Mouse (Mus musculus): Measurements from ENCODE around the gene Gm2174. TPM values are rescaled to one million over a fixed set of nuclear protein-coding genes. Genes with fewer than 3 reads are reported as not detected.

Gene Gm2174
- total RNA-seq (2017), result 111 and 209 TPM in 2 replicates

DNA sequence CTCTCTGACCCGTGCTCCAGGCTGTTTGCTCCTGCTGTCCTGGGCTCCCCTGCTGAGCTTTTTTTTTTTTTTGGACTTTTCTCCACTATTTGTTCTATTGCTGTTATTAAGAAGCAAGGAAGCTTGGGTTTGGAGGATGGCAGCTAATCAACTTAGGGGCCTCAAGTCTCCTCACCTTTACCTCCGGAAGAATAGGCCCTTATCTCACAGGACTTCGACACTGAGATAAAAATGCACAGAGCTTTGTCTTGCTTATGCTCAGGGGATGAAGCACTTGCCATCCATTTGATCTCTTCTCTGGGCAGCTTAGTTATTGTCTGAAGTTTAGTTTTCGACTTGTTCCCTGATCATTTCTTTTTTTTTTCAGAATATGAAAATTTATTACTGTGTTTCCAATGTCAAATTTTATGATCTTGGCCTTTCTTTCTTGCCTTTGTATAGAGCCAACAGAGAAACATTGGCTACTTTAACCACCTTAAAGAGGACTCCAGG, at the start of gene Gm2174:
Gene Gm2174, plus strand, starts transcription at position 442 of the 492 bp plus-strand sequence.
- no peak for ATAC-seq (replicated peaks; ENCODE audit: low read depth, poor library complexity, severe bottlenecking)

DNA sequence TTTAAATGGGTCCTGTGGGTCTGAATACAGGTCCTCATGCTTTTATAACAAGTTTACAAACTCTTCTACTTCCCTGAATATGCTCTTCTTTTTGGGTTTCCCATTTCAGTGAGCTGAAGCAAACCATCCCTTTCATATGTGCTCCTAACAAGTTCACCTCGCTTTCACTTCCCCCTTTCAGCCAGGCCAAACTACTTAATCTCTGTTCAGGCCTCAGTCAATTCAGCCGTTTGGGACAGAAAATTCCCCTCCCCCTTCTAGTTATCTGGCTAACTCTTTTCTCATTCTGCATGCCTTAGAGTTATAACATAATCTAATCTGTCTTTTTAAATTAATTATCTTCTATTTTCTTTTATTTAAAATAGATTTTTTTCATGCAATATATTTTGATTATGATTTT, 43.1 kb upstream of the Gm2174 start:
- ATAC-seq (replicated peaks; ENCODE audit: low read depth, poor library complexity, severe bottlenecking), result peak; percentile 86

DNA sequence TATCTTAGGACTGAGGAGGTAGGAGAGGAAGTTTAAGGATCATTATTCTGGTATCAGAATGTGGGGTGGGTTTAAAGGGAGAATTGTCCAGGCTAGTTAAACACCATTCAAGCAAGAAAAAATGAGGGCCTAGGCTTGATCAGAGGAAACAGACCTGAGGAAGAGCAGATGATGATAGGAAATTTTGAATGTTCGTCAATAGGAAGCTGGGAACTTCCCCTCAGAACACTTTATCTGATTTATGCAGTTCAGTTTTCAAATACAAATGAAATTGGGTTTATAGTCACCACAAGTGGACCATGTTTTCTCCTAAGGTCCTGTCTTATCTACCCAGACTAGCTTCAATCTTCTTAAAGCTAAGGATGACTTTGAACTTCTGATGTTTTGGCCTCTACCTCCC, 42.3 kb upstream of the Gm2174 start:
- peak; percentile 39; the same call in 1 of the 2 replicates for ATAC-seq (replicated peaks; ENCODE audit: low read depth, poor library complexity, severe bottlenecking)

DNA sequence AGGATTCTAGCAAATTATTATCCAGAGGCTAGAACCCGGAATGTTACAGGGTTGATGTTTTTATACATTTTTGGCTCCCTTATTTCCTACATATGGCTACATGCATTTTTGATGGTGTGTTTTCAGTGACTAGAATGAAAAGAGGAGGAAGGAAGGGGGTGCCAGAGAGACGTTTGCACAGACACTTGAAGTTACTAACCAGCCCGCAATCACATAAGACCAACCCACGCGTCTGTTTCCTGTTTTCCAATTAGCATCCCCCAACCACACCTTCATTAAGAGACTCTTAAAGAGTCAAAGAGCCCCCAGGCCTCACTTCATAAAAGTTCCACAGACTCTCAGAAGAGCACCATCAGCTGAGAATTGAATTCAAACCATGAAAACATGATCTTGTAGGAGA, 41.6 kb upstream of the Gm2174 start:
- peak; percentile 45 for ATAC-seq (replicated peaks; ENCODE audit: low read depth, poor library complexity, severe bottlenecking)

DNA sequence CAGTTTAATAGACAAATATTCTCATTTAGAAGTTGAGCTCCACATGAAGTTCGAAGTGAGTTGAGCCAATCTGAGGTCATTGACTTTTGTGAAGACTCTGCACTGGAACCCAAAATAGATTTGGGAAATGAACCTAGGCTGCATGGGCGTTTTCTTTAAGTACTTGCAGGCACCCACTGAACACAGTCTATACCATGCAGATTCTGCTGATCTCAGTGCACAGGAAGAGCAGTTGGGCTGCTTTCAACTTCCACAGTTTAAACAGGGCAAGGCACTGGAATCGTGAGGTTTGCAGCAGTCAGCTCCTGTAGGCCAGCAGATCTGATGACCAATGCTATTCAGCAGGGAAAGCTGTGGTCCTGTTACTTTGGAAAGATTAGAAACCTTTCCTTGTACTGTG, 31.5 kb upstream of the Gm2174 start:
- ATAC-seq (replicated peaks; ENCODE audit: low read depth, poor library complexity, severe bottlenecking), result 0 out of 2 replicates have a peak, but pooled peaks have one; percentile 50

DNA sequence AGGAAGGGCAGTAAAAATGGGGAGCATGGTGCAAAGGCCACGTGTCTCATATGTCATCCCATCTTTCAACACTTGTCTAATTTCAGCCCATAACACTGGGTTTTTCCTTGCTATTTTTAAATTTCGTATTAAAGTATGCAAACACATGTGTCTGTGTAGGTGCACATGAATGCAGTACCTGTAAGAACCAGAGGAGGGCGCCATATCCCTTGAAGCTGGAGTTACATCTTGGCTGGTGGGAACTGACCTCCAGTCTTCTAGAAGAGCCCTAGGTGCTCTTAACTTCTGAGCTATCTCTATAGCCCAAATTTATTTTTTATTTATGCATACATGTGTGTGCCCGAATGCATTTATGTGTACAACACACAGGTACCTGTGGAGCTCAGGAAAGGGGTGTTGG, 30.2 kb upstream of the Gm2174 start:
- 0 out of 2 replicates have a peak, but pooled peaks have one; percentile 25 for ATAC-seq (replicated peaks; ENCODE audit: low read depth, poor library complexity, severe bottlenecking)

DNA sequence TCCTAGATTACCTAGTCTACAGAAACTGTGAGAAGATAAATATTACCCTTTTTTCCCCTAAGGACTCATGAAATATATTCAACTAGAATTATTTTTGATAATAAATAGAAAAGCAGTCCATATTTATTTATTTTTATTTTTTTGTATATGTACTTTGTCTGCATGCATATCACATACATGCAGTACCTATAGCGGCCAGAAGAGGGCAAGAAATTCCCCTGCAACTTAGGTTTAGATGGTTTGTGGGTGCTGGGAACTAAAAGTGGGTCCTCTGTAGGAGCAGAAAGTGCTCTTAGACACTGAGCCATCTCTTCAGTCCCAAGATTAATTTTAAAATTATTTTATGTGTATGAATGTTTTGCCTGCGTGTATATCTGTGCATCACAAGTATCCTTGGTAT, 17.2 kb upstream of the Gm2174 start:
- ATAC-seq (replicated peaks; ENCODE audit: low read depth, poor library complexity, severe bottlenecking), result no peak

DNA sequence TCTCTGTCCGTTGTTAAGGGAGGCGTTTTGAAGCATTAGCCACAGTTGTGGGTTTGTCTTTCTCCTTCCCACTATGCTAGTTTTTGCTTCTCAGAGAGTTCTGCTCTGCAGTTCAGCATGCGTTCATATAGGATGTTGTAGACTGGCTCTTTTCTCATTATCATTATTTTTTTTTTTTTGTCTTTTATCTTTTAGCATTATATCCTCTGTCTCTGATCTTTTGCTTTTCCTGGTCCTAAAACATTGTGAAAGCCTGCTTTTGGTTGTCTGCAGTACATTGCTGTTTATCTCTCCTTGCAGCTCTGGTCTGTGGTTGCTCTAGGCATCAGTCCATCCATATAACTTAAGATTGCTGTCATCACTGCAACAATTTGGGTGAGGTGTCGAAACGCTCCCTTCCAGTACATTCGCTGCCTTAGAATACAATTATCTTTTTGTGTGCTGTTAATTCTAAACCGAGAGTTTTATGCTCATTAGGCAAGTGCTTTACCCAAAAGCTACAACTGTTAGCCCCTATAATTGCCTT, 11.9 kb upstream of the Gm2174 start:
- ATAC-seq (replicated peaks; ENCODE audit: low read depth, poor library complexity, severe bottlenecking), result peak; percentile 82

DNA sequence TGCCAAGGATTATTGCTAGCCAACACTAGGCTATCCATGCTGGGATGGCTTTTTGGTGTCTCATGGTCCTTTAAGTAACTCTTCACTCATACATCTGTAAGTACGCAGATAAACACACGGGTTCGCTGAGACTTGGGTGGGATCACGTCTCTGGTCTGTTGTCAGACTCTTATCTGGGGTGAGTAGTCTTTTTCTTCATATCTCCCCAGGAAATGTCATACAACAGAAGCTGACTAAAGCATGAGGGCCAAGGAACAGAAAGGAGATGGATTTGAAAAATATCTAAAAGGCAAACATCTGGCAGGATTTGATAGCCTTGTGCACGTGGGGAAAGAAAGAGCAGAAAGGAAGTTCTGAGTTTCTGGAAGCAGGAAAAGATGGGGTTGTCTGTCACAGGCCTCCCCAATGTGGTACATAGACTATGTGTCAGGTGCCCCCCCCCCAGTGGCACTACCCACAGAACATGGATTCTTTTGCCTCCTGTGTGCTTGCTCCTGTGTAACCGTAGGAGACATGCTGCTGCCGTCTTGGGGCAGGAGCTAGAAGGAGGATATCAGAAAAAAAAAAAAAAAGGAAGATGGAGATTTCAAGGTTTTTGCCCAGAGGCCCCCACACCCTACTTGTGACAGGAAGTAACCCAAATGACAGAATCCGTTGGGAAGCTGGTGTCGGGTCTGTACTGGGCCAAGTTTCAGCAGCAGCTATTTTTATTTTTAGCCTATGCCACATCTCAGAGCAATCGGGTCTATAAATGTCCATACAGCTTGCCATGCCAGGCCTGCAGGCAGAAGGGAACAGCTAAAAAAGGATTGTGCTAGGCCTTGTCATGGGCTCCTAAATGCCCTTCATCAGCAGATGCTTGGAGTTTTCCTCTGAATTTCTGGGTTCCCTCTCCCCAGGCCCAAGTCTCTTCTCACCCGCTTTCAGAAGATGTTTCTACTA, 1.0 kb upstream of the Gm2174 start:
- peak; percentile 89 for ATAC-seq (replicated peaks; ENCODE audit: low read depth, poor library complexity, severe bottlenecking)

DNA sequence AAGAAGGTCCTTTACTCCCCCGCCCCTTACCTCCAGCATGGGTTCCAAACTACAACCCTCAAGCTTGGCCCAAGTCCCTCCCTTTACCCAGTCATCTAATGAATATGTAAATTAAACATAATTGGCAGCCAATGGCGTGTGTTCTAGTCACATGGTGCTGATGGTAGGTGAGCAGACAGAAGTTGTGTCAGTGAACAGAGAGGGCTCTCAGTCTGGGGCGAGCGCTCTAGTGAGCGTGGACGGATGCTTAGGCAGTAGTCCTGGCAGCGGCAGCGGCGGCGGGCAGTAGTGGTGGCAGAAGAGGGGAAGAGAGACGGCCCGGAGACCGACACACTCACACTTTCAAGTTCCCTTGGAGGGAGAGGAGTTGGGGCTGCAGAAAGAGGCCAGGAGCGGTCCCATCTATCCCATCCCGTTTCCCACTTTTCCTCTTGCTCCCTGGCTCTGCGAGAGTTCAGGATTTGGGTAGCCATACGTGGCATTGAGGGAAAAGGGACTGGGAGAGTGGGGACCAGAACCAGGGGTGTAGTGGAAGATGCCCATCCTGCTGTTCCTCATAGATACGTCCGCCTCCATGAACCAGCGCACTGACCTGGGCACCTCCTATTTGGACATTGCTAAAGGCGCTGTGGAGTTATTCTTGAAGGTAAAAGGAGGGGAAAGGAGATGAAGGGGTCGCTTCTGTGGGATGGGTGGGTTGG, 7.1 kb downstream of the Gm2174 start, which contains the start of gene Ints6l:
Gene Ints6l, plus strand, starts transcription at position 187 of the 701 bp plus-strand sequence.
- peak; percentile 74 for ATAC-seq (replicated peaks; ENCODE audit: low read depth, poor library complexity, severe bottlenecking)

DNA sequence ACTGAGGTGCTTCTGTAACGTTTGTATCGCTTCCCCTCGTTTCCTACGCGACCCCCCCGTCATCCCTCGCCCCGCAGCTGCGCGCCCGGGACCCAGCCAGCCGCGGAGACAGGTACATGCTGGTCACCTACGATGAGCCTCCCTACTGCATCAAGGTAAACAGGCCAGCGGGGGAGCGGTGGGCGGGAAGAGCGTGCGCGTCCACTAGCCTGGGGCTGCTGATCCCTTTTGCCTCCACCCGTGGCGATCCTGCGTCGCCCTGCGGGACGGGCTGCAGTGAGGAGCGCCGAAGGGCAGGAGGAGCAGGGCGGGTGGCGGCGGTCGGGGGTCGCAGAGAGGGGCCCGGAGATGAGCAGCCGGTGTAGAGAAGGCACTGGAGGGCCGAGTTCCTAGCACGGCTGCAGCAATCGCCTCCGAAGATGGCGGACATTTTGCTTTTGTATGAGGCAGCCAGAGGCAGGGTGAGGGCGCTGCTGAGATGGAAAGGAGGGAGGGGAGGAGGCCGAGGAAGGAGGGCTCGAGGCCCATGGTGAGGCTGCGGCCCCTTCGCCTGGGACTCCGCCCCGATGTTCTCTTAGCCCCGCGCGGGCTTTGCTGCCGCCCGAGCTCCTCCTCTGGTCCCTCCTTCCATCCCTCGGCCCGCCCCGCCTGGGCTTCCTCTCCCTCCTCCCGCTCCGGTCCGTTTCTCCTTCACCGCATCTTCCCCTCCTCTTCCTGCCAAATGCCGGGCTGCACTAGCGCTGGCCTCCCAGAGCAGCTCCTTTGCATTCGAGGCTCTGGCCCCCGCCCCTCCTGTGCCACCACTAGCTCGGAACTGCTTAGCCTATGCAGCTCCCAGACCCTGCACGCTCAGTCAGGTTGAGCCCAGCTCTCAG, 7.8 kb downstream of the Gm2174 start:
- peak; percentile 85 for ATAC-seq (replicated peaks; ENCODE audit: low read depth, poor library complexity, severe bottlenecking)

DNA sequence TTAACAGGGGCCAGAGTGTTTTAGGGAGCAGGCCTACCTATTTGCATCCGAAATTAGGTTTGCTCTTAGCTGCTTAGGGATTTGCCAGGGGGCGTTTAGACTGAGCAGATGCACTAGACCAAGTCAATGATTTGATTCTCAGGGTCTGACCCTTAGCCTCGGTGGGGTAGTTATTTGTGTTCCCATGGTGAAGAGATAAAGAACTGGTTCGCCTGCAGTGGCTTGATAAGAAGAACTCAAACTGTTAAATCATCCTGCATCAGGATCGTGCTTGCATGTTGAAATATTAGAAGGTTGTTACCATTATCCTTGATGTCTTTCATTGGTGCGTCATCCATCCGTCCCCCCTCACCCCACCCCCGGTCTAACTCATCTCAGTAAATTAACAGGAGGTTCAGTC, 8.6 kb downstream of the Gm2174 start:
- peak; percentile 26 for ATAC-seq (replicated peaks; ENCODE audit: low read depth, poor library complexity, severe bottlenecking)

DNA sequence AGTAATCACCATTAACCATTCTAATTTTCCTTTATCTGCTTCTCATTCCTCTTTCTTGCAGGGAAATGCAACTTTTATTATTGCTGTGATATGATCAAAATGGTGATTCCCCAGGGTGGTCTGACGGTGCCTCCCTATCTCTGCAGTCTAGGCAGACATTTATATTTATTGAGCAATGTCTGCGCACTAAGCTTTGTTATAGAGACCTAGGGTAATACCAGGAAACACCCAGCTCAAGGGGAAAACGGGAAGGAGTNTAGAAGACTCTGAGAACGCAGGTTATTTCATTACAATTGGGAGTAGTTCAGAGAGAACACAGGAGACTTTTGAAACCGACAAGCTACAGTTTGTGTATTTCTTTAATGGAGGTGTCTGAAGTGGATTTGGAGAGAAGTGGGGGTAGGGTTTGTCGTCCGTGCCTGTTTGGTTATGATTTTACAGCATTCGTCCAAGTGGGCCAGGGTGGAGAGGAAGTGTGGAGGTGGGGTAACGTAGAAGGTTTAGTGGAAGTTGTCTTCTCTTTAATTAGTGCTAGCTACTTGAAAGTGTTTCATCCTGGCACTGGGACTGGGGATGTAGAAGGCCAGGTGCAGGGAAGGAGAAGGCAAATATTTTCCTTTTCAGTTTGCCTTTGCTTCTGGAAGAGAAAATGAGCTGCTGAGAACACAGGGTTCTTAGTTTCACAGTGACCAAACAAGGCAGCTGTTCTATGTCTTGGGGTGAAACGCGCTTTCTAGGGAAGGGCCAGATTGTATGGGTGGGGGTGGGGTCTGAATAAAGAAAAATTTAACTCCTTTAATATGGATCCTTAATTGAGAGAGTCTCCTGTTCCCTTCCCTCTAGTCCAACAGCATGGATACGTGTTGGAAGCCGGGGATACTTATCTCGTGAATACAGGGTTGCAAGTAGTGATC, 14.5 kb downstream of the Gm2174 start:
- peak; percentile 78 for ATAC-seq (replicated peaks; ENCODE audit: low read depth, poor library complexity, severe bottlenecking)

DNA sequence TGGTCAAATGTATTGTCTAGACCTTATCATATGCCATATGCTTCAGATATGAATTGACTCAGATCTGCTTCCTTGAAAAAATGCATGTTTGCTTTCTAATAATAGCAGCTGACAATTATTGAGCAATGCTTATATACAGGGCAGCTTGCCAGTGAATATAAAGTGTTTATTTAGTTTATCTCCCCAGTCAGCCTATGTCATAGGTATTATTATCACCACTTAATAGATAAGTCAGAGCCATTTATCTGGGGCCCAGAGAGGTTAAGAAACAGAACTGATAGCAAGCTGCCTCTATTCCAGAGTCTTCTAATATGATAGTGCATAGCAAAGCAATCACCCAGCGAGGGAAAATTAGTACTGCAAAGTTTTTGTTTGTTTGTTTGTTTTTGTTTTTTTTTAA, 17.1 kb downstream of the Gm2174 start:
- no peak for ATAC-seq (replicated peaks; ENCODE audit: low read depth, poor library complexity, severe bottlenecking)

DNA sequence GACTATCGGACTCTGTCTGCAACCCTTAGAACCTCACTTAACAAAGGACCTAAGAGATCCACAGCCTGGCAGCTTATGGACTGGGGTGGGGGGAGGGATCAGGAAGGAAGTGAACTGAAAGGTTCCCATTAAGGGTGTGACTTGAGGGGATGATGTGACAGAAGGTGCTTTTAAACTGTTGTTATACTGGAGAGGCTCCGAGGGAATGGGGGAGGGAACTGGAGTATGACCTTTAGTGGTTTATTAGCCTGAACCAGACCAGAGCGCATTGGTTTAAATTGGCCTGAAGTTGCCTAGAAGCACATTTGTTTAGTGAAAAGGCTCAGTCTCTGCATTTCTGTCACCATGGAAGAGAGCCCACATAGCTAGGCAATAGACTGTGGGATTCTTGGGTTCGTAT, 19.9 kb downstream of the Gm2174 start:
- ATAC-seq (replicated peaks; ENCODE audit: low read depth, poor library complexity, severe bottlenecking), result no peak

DNA sequence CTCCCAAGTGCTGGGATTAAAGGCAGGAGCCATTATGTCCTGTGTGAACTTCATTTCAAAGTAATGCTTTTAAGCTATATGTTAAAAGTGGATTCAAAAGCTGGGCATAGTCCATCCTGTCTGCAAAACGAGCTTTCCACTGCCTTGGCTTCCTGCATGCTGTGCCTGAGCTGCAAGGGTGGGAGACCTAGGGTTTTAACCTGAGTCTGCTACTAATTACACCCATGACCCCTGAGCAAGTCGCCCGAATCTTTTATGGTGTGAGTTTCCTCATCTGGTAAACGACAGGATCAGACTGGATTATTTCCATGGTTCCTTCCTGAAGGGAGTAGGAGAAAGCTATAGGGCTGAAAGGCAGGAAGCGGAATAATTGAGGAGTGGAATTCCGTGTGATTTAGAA, 20.7 kb downstream of the Gm2174 start:
- ATAC-seq (replicated peaks; ENCODE audit: low read depth, poor library complexity, severe bottlenecking), result no peak

DNA sequence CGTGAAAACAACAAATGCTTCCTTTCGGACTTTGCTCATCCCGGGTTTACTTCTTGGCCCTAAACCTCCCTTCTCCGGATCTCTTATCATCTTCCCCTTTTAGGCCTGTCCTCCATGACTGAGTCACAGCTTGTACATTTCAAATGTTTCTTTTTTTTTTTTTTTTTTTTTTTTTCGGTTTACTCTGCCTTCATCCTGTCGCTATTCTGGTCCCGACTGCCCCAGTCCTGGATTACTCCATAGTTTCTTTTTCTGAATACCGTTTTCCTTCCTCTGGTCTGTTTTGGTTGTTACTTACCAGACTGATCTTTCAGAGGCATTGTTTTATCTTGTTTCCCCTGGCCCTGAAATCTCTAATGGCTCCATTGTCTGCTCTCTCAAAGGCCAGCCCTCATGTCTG, 26.3 kb downstream of the Gm2174 start:
- ATAC-seq (replicated peaks; ENCODE audit: low read depth, poor library complexity, severe bottlenecking), result peak; percentile 39

DNA sequence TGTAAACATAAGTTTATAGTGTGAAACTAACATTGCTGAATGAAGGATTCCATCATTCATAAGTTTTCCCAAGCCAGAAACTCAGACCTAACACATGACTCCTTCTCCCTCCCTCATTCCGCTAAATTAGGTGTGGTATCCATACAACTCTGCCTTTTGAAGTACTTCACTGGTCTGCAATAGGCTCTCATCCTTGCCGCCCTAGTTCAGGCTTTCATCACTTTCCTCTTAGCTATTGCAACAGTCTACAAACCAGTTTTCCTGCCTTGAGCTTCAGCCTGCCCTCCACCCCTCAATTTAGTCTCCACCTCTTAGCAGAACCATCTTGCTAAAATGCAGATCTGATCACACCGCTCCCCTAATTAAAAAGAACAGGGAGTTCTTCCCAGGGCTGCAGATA, 29.8 kb downstream of the Gm2174 start:
- no peak; the same call in 1 of the 2 replicates for ATAC-seq (replicated peaks; ENCODE audit: low read depth, poor library complexity, severe bottlenecking)

DNA sequence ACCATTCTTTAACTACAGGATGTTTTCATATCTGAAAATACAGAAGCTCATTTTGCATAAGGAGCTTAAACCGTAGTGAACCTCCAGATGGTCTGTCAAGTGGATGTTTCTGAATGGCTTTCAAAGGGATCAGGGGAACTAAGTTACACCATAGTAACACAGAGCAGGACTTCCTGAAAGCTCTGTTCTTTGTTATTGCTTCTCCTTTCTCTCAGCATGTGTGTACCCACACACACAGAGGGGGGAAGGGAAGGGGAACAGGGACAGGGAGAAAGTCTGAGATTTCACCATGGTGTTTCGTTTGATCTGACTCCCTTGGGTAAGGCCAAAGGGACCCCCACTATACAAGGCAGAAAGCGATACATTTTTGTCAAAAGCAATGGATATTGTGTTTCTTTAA, 34.1 kb downstream of the Gm2174 start:
- ATAC-seq (replicated peaks; ENCODE audit: low read depth, poor library complexity, severe bottlenecking), result peak; percentile 99

Data from common myeloid progenitor, adult 5-6 weeks (primary cell).